ENCODE assay signal across 14 mouse cellular contexts in the genomic region with DNA sequence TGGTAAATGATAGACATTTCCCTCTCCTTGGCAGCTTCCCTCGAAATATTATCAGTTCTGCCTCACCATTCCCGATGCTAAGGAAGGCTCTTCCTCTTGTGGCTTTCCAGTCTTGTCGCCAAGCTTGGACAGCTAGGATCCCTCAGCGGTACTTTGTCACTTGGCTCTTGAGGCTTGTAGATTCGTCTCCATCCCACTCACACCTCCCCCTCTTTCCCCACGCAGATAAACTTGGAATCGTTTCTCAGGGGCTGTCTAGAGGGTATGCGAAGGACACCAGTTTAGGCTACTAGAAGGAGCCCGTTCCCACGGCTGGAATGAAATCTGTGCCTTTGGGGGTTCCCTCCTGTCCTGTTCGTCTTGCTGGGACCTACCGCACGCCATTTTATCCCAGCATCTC. TPM values are rescaled to one million over a fixed set of nuclear protein-coding genes. Genes with fewer than 3 reads are reported as not detected.
DNase-seq lines count a peak whose midpoint lies in the region; ATAC-seq and TF ChIP-seq lines count a peak whose summit lies in the region.
"Had no signal": no experiment of that assay in that cellular context is flagged by ENCODE, and none has a peak within 500 bp of the region (broad histone marks: within the 10 kb centered on the region; RNA-seq: fewer than 3 reads in every experiment).

No protein-coding gene starts in this region.

- no peak overlapping the region for H3K4me3 ChIP-seq in hindbrain, embryonic 16.5 days (ENCODE audit: low read length)
- H3K4me3 ChIP-seq in hindbrain, embryonic 11.5 days (ENCODE audit: low read depth, low read length), result no peak overlapping the region
- peak overlapping the region; percentile 57 for H3K4me3 ChIP-seq in testis, adult 2 months (ENCODE audit: control insufficient read depth, low read depth, low read length)
- 0 out of 2 replicates have a peak overlapping the region, but pooled peaks have one; percentile 5 for H3K4me3 ChIP-seq in limb, embryonic 13.5 days
- H3K4me3 ChIP-seq: megakaryocyte, embryonic 14.5 days; neural tube, embryonic 12.5 days had no signal

- H3K27ac ChIP-seq in hindbrain, embryonic 16.5 days (ENCODE audit: low read depth, low read length), result no peak overlapping the region
- no peak overlapping the region for H3K27ac ChIP-seq in hindbrain, embryonic 11.5 days (ENCODE audit: low read depth, low read length)
- no peak overlapping the region for H3K27ac ChIP-seq in testis, adult 2 months (ENCODE audit: control insufficient read depth, insufficient read depth, low read depth, low read length)
- H3K27ac ChIP-seq in limb, embryonic 13.5 days, result no peak overlapping the region
- H3K27ac ChIP-seq: neural tube, embryonic 12.5 days had no signal

- no peaks in the 10 kb centered on the region for H3K36me3 ChIP-seq in hindbrain, embryonic 16.5 days (ENCODE audit: control insufficient read depth, insufficient read depth, low read length)
- H3K36me3 ChIP-seq in hindbrain, embryonic 11.5 days (ENCODE audit: control insufficient read depth, insufficient read depth, low read length), result no peaks in the 10 kb centered on the region
- H3K36me3 ChIP-seq in testis, adult 2 months (ENCODE audit: control insufficient read depth, insufficient read depth, low read length), result no peaks in the 10 kb centered on the region
- H3K36me3 ChIP-seq in limb, embryonic 13.5 days, result no peaks in the 10 kb centered on the region
- H3K36me3 ChIP-seq: neural tube, embryonic 12.5 days had no signal

- no peak for DNase-seq in hindbrain, embryonic 11.5 days (ENCODE audit: low spot score)
- DNase-seq in testis, postnatal 10 days (ENCODE audit: low spot score), result no peak
- DNase-seq in cerebellum, postnatal 4 days (ENCODE audit: low spot score in 2 of 2), result no peak
- DNase-seq in adrenal gland, adult 2 months, result no peak
- DNase-seq: liver; thymus, adult 18-20 months had no signal

- TF ChIP-seq POLR2A in testis, adult 2 months (IDR thresholded peaks at IDR 0.05; ENCODE audit: control insufficient read depth, low read depth, low read length), result no peak

- peak; percentile 14 for ATAC-seq in hindbrain, embryonic 16.5 days
- no peak for ATAC-seq in hindbrain, embryonic 11.5 days (ENCODE audit: low FRiP score)
- ATAC-seq in limb, embryonic 13.5 days (ENCODE audit: low FRiP score, low read depth), result 0 out of 2 replicates have a peak, but pooled peaks have one; percentile 4
- ATAC-seq in megakaryocyte-erythroid progenitor cell, adult 5-6 weeks (replicated peaks; ENCODE audit: low FRiP score, low TSS enrichment, poor library complexity, severe bottlenecking), result no peak

- H3K9me3 ChIP-seq in hindbrain, embryonic 16.5 days (ENCODE audit: control insufficient read depth, low read length), result no peaks in the 10 kb centered on the region
- no peaks in the 10 kb centered on the region for H3K9me3 ChIP-seq in hindbrain, embryonic 11.5 days (ENCODE audit: control insufficient read depth, low read length)
- H3K9me3 ChIP-seq in limb, embryonic 13.5 days, result no peaks in the 10 kb centered on the region
- H3K9me3 ChIP-seq: megakaryocyte, embryonic 14.5 days; neural tube, embryonic 12.5 days had no signal

- H3K4me1 ChIP-seq in hindbrain, embryonic 16.5 days (ENCODE audit: control insufficient read depth, insufficient read depth, low read depth, low read length), result peaks cover 2% of the 10 kb centered on the region; the same call in 1 of the 2 replicates
- H3K4me1 ChIP-seq in hindbrain, embryonic 11.5 days (replicated peaks; ENCODE audit: control insufficient read depth, insufficient read depth, low read length), result no peaks in the 10 kb centered on the region
- peaks cover 15% of the 10 kb centered on the region for H3K4me1 ChIP-seq in testis, adult 2 months (ENCODE audit: control insufficient read depth, insufficient read depth, low read length)
- H3K4me1 ChIP-seq in limb, embryonic 13.5 days, result peaks cover 36% of the 10 kb centered on the region
- H3K4me1 ChIP-seq: megakaryocyte, embryonic 14.5 days; neural tube, embryonic 12.5 days had no signal

- H3K27me3 ChIP-seq in hindbrain, embryonic 16.5 days (replicated peaks; ENCODE audit: control insufficient read depth, insufficient read depth, low read length), result no peaks in the 10 kb centered on the region
- H3K27me3 ChIP-seq in hindbrain, embryonic 11.5 days (ENCODE audit: control insufficient read depth, insufficient read depth, low read length), result no peaks in the 10 kb centered on the region
- H3K27me3 ChIP-seq in testis, adult 2 months (ENCODE audit: control insufficient read depth, insufficient read depth, low read length), result no peaks in the 10 kb centered on the region
- H3K27me3 ChIP-seq in limb, embryonic 13.5 days, result no peaks in the 10 kb centered on the region
- H3K27me3 ChIP-seq: neural tube, embryonic 12.5 days had no signal

- TF ChIP-seq CTCF in testis, adult 2 months (IDR thresholded peaks at IDR 0.05; ENCODE audit: control insufficient read depth, insufficient read depth, insufficient replicate concordance, low read depth, low read length), result no peak

- peak overlapping the region; percentile 8; the same call in 1 of the 2 replicates for H3K4me2 ChIP-seq in hindbrain, embryonic 16.5 days (ENCODE audit: low read length)
- no peak overlapping the region for H3K4me2 ChIP-seq in hindbrain, embryonic 11.5 days (replicated peaks; ENCODE audit: low read depth, low read length)
- peak overlapping the region; percentile 43 for H3K4me2 ChIP-seq in limb, embryonic 13.5 days (replicated peaks)
- H3K4me2 ChIP-seq: neural tube, embryonic 12.5 days had no signal

- 59% methylated on average over 13 of the region's 13 CpGs for WGBS in hindbrain, embryonic 16.5 days
- 79% methylated on average over 13 of the region's 13 CpGs for WGBS in hindbrain, embryonic 11.5 days
- WGBS in limb, embryonic 13.5 days, result 45% methylated on average over 13 of the region's 13 CpGs

- H3K9ac ChIP-seq in hindbrain, embryonic 16.5 days (ENCODE audit: low read depth, low read length), result no peak overlapping the region
- H3K9ac ChIP-seq in hindbrain, embryonic 11.5 days (ENCODE audit: low read depth, low read length), result no peak overlapping the region
- no peak overlapping the region for H3K9ac ChIP-seq in limb, embryonic 13.5 days
- H3K9ac ChIP-seq: neural tube, embryonic 12.5 days had no signal

RNA-seq across cellular contexts. Expression of a gene that starts 1.4 kb away (rescaled TPM):
- 7.0 and 7.9 TPM in 2 replicates for polyA plus RNA-seq in hindbrain, embryonic 16.5 days (2015; fragmentation: Nextera tagmentation; extraction: Ambion mirVana)
- polyA plus RNA-seq in hindbrain, embryonic 11.5 days (2014; fragmentation: Nextera tagmentation; extraction: Ambion mirVana), result 40.2 and 44.3 TPM in 2 replicates
- polyA plus RNA-seq in testis, adult 2 months (2012; rRNA removed), result 0.19 and 0.26 TPM in 2 replicates
- polyA plus RNA-seq in limb, embryonic 13.5 days (2015; fragmentation: Nextera tagmentation; extraction: Ambion mirVana), result 87.4 and 90.7 TPM in 2 replicates
- 10 to 100 TPM in 1 of 2 experiments, 1 to 10 TPM in 1; 4.4 to 10.7 TPM for total RNA-seq in adrenal gland, adult 2 months (2021)
- 0.52 and 0.55 TPM in 2 replicates for polyA plus RNA-seq in adrenal gland, adult 2 months (2012; rRNA removed)
- total RNA-seq in megakaryocyte-erythroid progenitor cell, adult 5-6 weeks (2014; fragmentation: Nextera tagmentation), result 1.5 TPM in 1 of 2 replicates, not detected in the other
- 6.5 and 8.8 TPM in 2 replicates for total RNA-seq in megakaryocyte-erythroid progenitor cell, adult 5-6 weeks (2017)

RNA-seq across cellular contexts. Expression of a gene that starts 53.4 kb away (rescaled TPM):
- 0.90 and 0.98 TPM in 2 replicates for polyA plus RNA-seq in hindbrain, embryonic 16.5 days (2015; fragmentation: Nextera tagmentation; extraction: Ambion mirVana)
- polyA plus RNA-seq in hindbrain, embryonic 11.5 days (2014; fragmentation: Nextera tagmentation; extraction: Ambion mirVana), result 0.22 and 0.49 TPM in 2 replicates
- 42.8 and 48.8 TPM in 2 replicates for polyA plus RNA-seq in testis, adult 2 months (2012; rRNA removed)
- polyA plus RNA-seq in limb, embryonic 13.5 days (2015; fragmentation: Nextera tagmentation; extraction: Ambion mirVana), result 0.11 TPM in 1 of 2 replicates, not detected in the other
- total RNA-seq in adrenal gland, adult 2 months (2021), result not detected
- polyA plus RNA-seq in adrenal gland, adult 2 months (2012; rRNA removed), result not detected in 2 replicates
- total RNA-seq in megakaryocyte-erythroid progenitor cell, adult 5-6 weeks (2014; fragmentation: Nextera tagmentation), result not detected in 2 replicates
- not detected in 2 replicates for total RNA-seq in megakaryocyte-erythroid progenitor cell, adult 5-6 weeks (2017)
- total RNA-seq: common myeloid progenitor, adult 5-6 weeks; granulocyte monocyte progenitor cell, adult 5-6 weeks had no signal
- polyA plus RNA-seq: neural tube, embryonic 12.5 days had no signal

RNA-seq across cellular contexts. Expression of a gene that starts 55.5 kb away (rescaled TPM):
- polyA plus RNA-seq in hindbrain, embryonic 16.5 days (2015; fragmentation: Nextera tagmentation; extraction: Ambion mirVana), result 25.5 and 31.0 TPM in 2 replicates
- polyA plus RNA-seq in hindbrain, embryonic 11.5 days (2014; fragmentation: Nextera tagmentation; extraction: Ambion mirVana), result 35.9 and 36.1 TPM in 2 replicates
- 6.1 and 6.2 TPM in 2 replicates for polyA plus RNA-seq in testis, adult 2 months (2012; rRNA removed)
- 35.6 and 38.0 TPM in 2 replicates for polyA plus RNA-seq in limb, embryonic 13.5 days (2015; fragmentation: Nextera tagmentation; extraction: Ambion mirVana)
- 10 to 100 TPM; 21.7 to 22.9 TPM for total RNA-seq in adrenal gland, adult 2 months (2021)
- polyA plus RNA-seq in adrenal gland, adult 2 months (2012; rRNA removed), result 2.3 and 4.6 TPM in 2 replicates
- total RNA-seq in megakaryocyte-erythroid progenitor cell, adult 5-6 weeks (2014; fragmentation: Nextera tagmentation), result 20.2 and 21.1 TPM in 2 replicates
- total RNA-seq in megakaryocyte-erythroid progenitor cell, adult 5-6 weeks (2017), result 20.9 and 35.4 TPM in 2 replicates

Comparison
In these comparisons a context has a peak if more than half of its experiments do, and no peak if none do; other contexts are left out.
1. ATAC-seq: peak in hindbrain, embryonic 16.5 days (single experiment) and limb, embryonic 13.5 days (single experiment); none in hindbrain, embryonic 11.5 days (single experiment) and megakaryocyte-erythroid progenitor cell, adult 5-6 weeks (single experiment).
2. H3K4me3 ChIP-seq: peak in testis, adult 2 months (single experiment) and limb, embryonic 13.5 days (single experiment); none in hindbrain, embryonic 16.5 days (single experiment) and hindbrain, embryonic 11.5 days (single experiment).
3. RNA of a gene that starts 53.4 kb away (polyA plus RNA-seq): 42.8 to 48.8 TPM in testis, adult 2 months; 0.90 to 0.98 TPM in hindbrain, embryonic 16.5 days, 0.22 to 0.49 TPM in hindbrain, embryonic 11.5 days, 0.11 TPM in limb, embryonic 13.5 days and not detected in adrenal gland, adult 2 months; every median in the first group is over 10 times any median in the second.